Mouse (Mus musculus): ENCODE measurements around the gene Ubxn2a.
A peak's percentile ranks its signal among the peaks of the same experiment; 100 is the strongest.

- TF ChIP-seq POLR2A (IDR thresholded peaks at IDR 0.05; ENCODE audit: low read depth, low read length) (peak; percentile 89), CTCF (IDR thresholded peaks at IDR 0.05; ENCODE audit: borderline replicate concordance, insufficient read depth, low read length) (peak; percentile 85)
Observed at GRCm38 (mm10) chr12:4916994-4917804, 9.7 kb upstream of the Ubxn2a start, which contains the start of gene Atad2b.
